Mouse (Mus musculus) lung, postnatal 0 days (tissue): ENCODE measurements at regions not wholly inside any gene's neighbourhood (a gene's known extent, or its start where the extent isn't known, plus 50 kb on each side); places are given as distances from the start of the nearest gene placed in this dataset.
A peak's percentile ranks its signal among the peaks of the same experiment; 100 is the strongest.

ENCODE experiments used
- ATAC-seq: fragments of 200-750 bp; cut with Nextera tagmentation; 2 replicates; pipeline ENCODE4 v1.8.0; 2017; ENCODE audit warnings: moderate library complexity
- DNase-seq: peaks from one replicate; pipeline ENCODE4 v3.0.0-alpha.2; 2016; ENCODE audit warnings: low spot score
- H3K27ac ChIP-seq: fragments of 300-500 bp; sonication (generic); 2 replicates; pipeline ENCODE4 v1.5.1; 2014; ENCODE audit warnings: antibody characterized with exemption, mild to moderate bottlenecking, low read length, mixed read lengths
- H3K27me3 ChIP-seq: fragments of 300-500 bp; sonication (generic); replicated peaks from 2 replicates; pipeline ENCODE4 v1.6.1; 2014; ENCODE audit warnings: low read length, mixed read lengths; ENCODE audit not compliant: insufficient read depth
- H3K36me3 ChIP-seq: fragments of 300-500 bp; sonication (generic); 2 replicates; pipeline ENCODE4 v1.6.1; 2014; ENCODE audit warnings: low read length, mixed read lengths; ENCODE audit not compliant: insufficient read depth
- H3K4me1 ChIP-seq: fragments of 300-500 bp; sonication (generic); 2 replicates; pipeline ENCODE4 v1.6.1; 2014; ENCODE audit warnings: antibody characterized with exemption, low read depth, low read length, mixed read lengths; ENCODE audit not compliant: insufficient read depth
- H3K4me2 ChIP-seq: fragments of 300-500 bp; sonication (generic); replicated peaks from 2 replicates; pipeline ENCODE4 v1.6.1; 2014; ENCODE audit warnings: low read depth, mild to moderate bottlenecking, low read length, moderate library complexity, mixed read lengths
- H3K4me3 ChIP-seq: fragments of 300-500 bp; sonication (generic); 2 replicates; pipeline ENCODE4 v1.5.1; 2014; ENCODE audit warnings: low read depth, low read length
- H3K9ac ChIP-seq: fragments of 300-500 bp; sonication (generic); replicated peaks from 2 replicates; pipeline ENCODE4 v1.6.1; 2014; ENCODE audit warnings: low read depth, mild to moderate bottlenecking
- H3K9me3 ChIP-seq: fragments of 300-500 bp; sonication (generic); 2 replicates; pipeline ENCODE4 v1.6.1; 2016; ENCODE audit warnings: low read length, mixed read lengths
- CTCF ChIP-seq: IDR thresholded peaks from 2 replicates; pipeline ENCODE4 v1.5.1; 2016; ENCODE audit warnings: antibody characterized with exemption, mild to moderate bottlenecking
- EP300 ChIP-seq: IDR thresholded peaks from 2 replicates; pipeline ENCODE4 v1.6.1; 2016; ENCODE audit warnings: antibody characterized with exemption, mild to moderate bottlenecking, control low read depth
- WGBS: fragments of 180-500 bp; shearing (Covaris S2); extraction: QIAGEN DNeasy Blood & Tissue Kit; methylation state at CpG from one replicate; pipeline ENCODE4 v1.1.7; 2014; 5-methylcytosine and 5-hydroxymethylcytosine counted together

DNA sequence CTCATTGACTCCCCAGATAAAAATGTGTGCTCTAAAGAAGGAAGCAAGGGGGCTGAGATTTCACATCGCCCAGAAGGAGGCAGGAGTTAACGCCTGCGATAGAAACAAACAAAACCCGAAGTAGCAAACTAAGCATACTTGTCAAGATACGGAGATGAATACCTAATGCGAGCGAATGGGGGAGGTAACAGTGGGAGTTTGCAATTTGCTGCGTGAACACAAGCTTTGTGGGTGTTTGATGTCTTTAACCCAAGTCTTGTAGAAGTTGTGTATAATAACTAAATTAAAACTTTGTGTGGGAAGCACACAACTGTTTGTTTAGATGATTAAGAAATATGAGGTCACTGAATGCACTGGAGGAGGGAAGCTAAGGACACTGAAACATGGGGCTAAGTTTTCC, 269.0 kb upstream of the 9630041A04Rik start:
- H3K9me3 ChIP-seq = no peaks in the 10 kb centered on the region
- no peaks in the 10 kb centered on the region for H3K27me3 ChIP-seq
- H3K36me3 ChIP-seq = no peaks in the 10 kb centered on the region
- DNase-seq (no peak), ATAC-seq (no peak)
- 75% methylated on average over 8 of the region's 8 CpGs for WGBS
- no peak for TF ChIP-seq CTCF
- TF ChIP-seq EP300 = no peak
- H3K4me3 ChIP-seq = no peak overlapping the region
- no peak overlapping the region for H3K4me2 ChIP-seq
- no peak overlapping the region for H3K9ac ChIP-seq
- no peak overlapping the region for H3K27ac ChIP-seq
- H3K4me1 ChIP-seq = no peaks in the 10 kb centered on the region

DNA sequence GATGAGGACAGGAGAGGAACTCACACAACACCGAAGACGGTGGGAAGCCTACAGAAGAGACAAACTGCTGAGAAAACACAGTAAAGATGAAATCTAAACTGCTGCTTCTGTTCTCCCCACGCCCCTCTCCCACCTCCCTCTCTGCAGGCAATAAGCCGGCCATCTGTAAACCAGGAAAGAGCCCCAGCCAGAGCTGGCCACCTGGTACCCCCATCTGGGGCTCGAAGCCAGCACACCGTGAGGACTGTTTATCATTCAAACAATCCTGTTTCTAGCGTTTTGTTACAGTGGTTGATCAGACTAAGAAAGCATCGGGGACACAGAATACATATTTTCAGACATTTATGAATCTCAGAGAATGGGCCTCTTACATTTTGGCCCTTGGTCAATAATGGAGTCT, 270.0 kb upstream of the 9630041A04Rik start:
- Histone ChIP-seq H3K4me1 (no peaks in the 10 kb centered on the region), H3K27ac (no peak overlapping the region), H3K4me3 (no peak overlapping the region), H3K9me3 (no peaks in the 10 kb centered on the region), H3K27me3 (no peaks in the 10 kb centered on the region), H3K9ac (no peak overlapping the region), H3K4me2 (no peak overlapping the region), H3K36me3 (no peaks in the 10 kb centered on the region)
- TF ChIP-seq CTCF (no peak), EP300 (no peak)
- ATAC-seq = no peak
- no peak for DNase-seq
- 63% methylated on average over 8 of the region's 8 CpGs for WGBS

DNA sequence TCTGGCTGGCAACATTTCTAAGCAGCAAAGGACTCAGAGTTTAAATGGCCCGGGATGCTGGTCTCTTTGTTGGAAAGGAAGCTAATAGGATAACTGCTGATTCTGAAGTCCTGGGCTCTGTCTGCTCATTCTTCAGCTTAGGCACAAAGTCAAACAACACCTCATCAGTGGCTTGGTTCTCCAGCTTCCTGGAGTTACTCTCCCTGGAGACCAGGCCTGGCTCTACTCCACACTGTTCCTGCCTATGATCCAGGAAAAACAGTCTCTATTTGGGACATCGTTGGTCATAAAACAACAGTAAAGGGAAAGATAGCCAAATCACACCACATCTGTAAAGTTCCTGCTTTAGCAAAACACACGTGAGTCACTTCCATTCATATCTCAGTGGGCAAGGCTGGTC, 271.3 kb upstream of the 9630041A04Rik start:
- H3K27ac ChIP-seq = no peak overlapping the region

DNA sequence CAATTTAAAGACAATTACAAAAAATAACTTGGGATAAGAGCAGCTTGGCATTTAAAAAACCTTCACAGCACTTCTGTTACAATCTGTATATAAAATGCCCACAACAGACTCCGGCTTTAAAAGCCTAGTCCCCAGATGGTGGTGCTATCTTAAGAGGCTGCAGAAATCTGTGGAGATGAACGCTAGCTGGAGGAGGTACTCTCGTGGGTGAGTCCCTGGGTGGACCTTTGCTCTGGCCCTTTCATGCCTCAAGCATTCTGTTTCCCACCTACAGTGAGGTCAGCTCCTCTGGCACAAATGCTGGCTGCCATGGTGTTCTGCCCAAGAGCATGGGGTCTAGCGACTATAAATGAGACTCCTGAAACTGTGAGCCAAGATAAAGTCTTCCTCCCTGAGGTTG, 280.6 kb upstream of the 9630041A04Rik start:
- Histone ChIP-seq H3K4me2 (no peak overlapping the region), H3K9me3 (no peaks in the 10 kb centered on the region), H3K4me1 (no peaks in the 10 kb centered on the region), H3K27me3 (no peaks in the 10 kb centered on the region), H3K27ac (no peak overlapping the region), H3K36me3 (no peaks in the 10 kb centered on the region), H3K9ac (no peak overlapping the region), H3K4me3 (no peak overlapping the region)
- TF ChIP-seq CTCF (no peak), EP300 (no peak)
- ATAC-seq (no peak), DNase-seq (no peak)
- 86% methylated on average over 4 of the region's 4 CpGs for WGBS

More for the DNA sequence above, 271.3 kb upstream of the 9630041A04Rik start:
- no peak overlapping the region for H3K4me3 ChIP-seq
- TF ChIP-seq CTCF (no peak), EP300 (peak; percentile 14; the same call in 1 of the 2 replicates)
- DNase-seq (peak; percentile 64), ATAC-seq (peak; percentile 72)
- H3K4me2 ChIP-seq = no peak overlapping the region
- WGBS = 36% methylated on average over 3 of the region's 3 CpGs
- no peaks in the 10 kb centered on the region for H3K36me3 ChIP-seq
- no peaks in the 10 kb centered on the region for H3K9me3 ChIP-seq
- H3K4me1 ChIP-seq = no peaks in the 10 kb centered on the region
- no peaks in the 10 kb centered on the region for H3K27me3 ChIP-seq
- no peak overlapping the region for H3K9ac ChIP-seq

GRCm38 (mm10) chr9:101570714-101571113, 290.9 kb upstream of the 9630041A04Rik start:
- no peak for ATAC-seq
- DNase-seq = no peak
- H3K9me3 ChIP-seq = no peaks in the 10 kb centered on the region
- no peak overlapping the region for H3K9ac ChIP-seq
- TF ChIP-seq CTCF (no peak), EP300 (no peak)
- H3K36me3 ChIP-seq = no peaks in the 10 kb centered on the region
- H3K27me3 ChIP-seq = no peaks in the 10 kb centered on the region
- H3K4me1 ChIP-seq = no peaks in the 10 kb centered on the region
- H3K27ac ChIP-seq = no peak overlapping the region
- H3K4me2 ChIP-seq = no peak overlapping the region
- WGBS = 18% methylated on average over 4 of the region's 4 CpGs
- H3K4me3 ChIP-seq = no peak overlapping the region

- Histone ChIP-seq H3K4me2 (no peak overlapping the region), H3K27me3 (no peaks in the 10 kb centered on the region), H3K36me3 (no peaks in the 10 kb centered on the region), H3K27ac (no peak overlapping the region), H3K9me3 (no peaks in the 10 kb centered on the region), H3K4me1 (no peaks in the 10 kb centered on the region), H3K9ac (no peak overlapping the region), H3K4me3 (no peak overlapping the region)
- DNase-seq (no peak), ATAC-seq (no peak)
- WGBS = 73% methylated on average over 9 of the region's 9 CpGs
- TF ChIP-seq CTCF (no peak), EP300 (no peak)
These were observed 298.4 kb upstream of the 9630041A04Rik start for GRCm38 (mm10) chr9:101563196-101563595.

- 33% methylated on average over 11 of the region's 11 CpGs for WGBS
- no peak for DNase-seq
- TF ChIP-seq EP300 (no peak), CTCF (no peak)
These were observed 302.3 kb upstream of the 9630041A04Rik start for GRCm38 (mm10) chr9:101559366-101559765.

More at GRCm38 (mm10) chr9:101559366-101559765, 302.3 kb upstream of the 9630041A04Rik start:
- H3K36me3 ChIP-seq = no peaks in the 10 kb centered on the region
- no peak overlapping the region for H3K4me2 ChIP-seq
- H3K27ac ChIP-seq = no peak overlapping the region
- H3K4me3 ChIP-seq = no peak overlapping the region
- no peak for ATAC-seq
- H3K9ac ChIP-seq = no peak overlapping the region
- no peaks in the 10 kb centered on the region for H3K27me3 ChIP-seq
- H3K4me1 ChIP-seq = no peaks in the 10 kb centered on the region
- no peaks in the 10 kb centered on the region for H3K9me3 ChIP-seq
